Mouse (Mus musculus): Measurements from ENCODE around the gene Pygm. TPM values are rescaled to one million over a fixed set of nuclear protein-coding genes. Genes with fewer than 3 reads are reported as not detected.

The Pygm gene
- polyA plus RNA-seq, 2 experiments from 2014 or later: 2.0 to 14.2 TPM

DNA sequence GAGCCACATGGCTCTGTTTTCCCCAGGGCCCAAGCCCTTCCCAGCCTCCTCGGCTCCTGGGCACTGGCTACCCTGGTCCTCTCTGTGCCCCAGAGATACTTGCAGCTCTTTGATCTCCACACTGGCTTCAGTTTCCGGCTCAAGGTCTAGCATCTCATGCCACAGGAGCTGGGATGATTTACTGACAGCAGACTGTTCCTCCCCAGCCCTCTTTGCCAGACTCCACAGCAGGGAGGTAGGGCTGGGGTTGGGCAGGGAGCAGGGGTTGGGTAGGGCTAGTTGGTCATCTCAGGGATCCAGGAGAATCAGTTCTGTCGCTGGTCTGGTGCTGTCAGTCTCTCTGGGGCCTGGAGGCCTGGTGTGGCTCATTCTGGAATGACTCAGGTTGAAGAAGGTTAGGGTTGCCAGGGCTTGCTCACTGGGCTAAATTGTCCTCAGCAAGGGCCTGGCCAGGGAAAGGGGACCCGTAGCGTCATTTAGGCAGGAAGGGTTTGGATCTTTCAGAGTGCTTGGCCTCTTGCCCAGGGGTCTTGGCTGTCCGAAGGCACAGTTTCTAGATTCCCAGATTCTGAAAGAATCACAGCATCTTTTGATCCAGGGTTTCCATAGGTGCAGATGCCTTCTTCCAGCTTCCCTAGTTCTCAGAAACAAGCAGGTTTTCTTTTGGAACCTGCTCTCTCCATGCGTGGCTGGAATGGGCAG, 62.7 kb downstream of the Pygm start:
- no peak for ATAC-seq

Other genes starting within 250 kb of the Pygm start
- not detected for gene Batf2, start 243.4 kb upstream of the Pygm start, polyA plus RNA-seq (2017; shearing (Covaris generic))
- 10 to 100 TPM; 17.1 to 31.5 TPM for gene Arl2, start 242.9 kb upstream of the Pygm start, polyA plus RNA-seq (2017; shearing (Covaris generic))
- gene Majin, start 200.0 kb upstream of the Pygm start, polyA plus RNA-seq (2017; shearing (Covaris generic)): under 1 TPM in 1 of 2 experiments, not detected in 1; 0.90 TPM
- gene Gpha2, start 158.0 kb upstream of the Pygm start, polyA plus RNA-seq (2017; shearing (Covaris generic)): not detected
- 1 to 10 TPM; 1.2 to 1.6 TPM for gene Ppp2r5b, start 148.5 kb upstream of the Pygm start, polyA plus RNA-seq (2017; shearing (Covaris generic))
- 10 to 100 TPM; 10.4 to 14.7 TPM for gene Atg2a, start 142.7 kb upstream of the Pygm start, polyA plus RNA-seq (2017; shearing (Covaris generic))
- 10 to 100 TPM in 1 of 2 experiments, 1 to 10 TPM in 1; 6.4 to 22.8 TPM for gene Ehd1, start 107.7 kb upstream of the Pygm start, polyA plus RNA-seq (2017; shearing (Covaris generic))
- gene Cdc42bpg, start 77.9 kb upstream of the Pygm start, polyA plus RNA-seq (2017; shearing (Covaris generic)): under 1 TPM; 0.07 to 0.13 TPM
- 10 to 100 TPM; 16.9 to 32.1 TPM for gene Men1, start 49.4 kb upstream of the Pygm start, polyA plus RNA-seq (2017; shearing (Covaris generic))
- gene Map4k2, start 43.3 kb upstream of the Pygm start, polyA plus RNA-seq (2017; shearing (Covaris generic)): 100 to 1,000 TPM in 1 of 2 experiments, 10 to 100 TPM in 1; 77.5 to 135 TPM
- 10 to 100 TPM; 55.3 to 56.7 TPM for gene Sf1, start 20.7 kb upstream of the Pygm start, polyA plus RNA-seq (2017; shearing (Covaris generic))
- 100 to 1,000 TPM in 1 of 2 experiments, 10 to 100 TPM in 1; 80.3 to 117 TPM for gene Rasgrp2, start 14.9 kb downstream of the Pygm start, polyA plus RNA-seq (2017; shearing (Covaris generic))
- not detected for gene Nrxn2, start 34.3 kb downstream of the Pygm start, polyA plus RNA-seq (2017; shearing (Covaris generic))
- gene Slc22a12, start 158.6 kb downstream of the Pygm start, polyA plus RNA-seq (2017; shearing (Covaris generic)): not detected